10 mouse cellular contexts compared by ENCODE assay signal in the genomic region with DNA sequence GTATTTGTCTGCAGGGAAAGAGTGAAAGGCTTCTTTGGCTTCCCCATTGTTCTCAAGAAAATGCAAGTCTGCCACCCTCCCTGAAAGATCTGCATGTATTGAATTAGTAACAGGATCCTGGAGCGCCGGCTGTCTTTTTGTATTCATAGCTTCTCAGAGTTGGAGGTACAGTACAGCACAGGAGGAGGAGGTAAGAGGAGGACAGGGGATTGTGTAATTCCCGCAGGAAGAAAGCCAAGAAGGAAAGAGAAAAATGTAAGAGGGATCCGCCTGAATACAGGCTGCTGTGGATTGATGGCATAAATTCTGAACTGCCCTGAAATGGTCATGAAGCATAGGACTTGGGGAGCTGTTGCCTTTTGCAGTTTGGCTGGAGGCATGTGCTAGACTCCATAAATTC. TPM values are rescaled to one million over a fixed set of nuclear protein-coding genes. Genes with fewer than 3 reads are reported as not detected.
DNase-seq lines count a peak whose midpoint lies in the region; ATAC-seq and TF ChIP-seq lines count a peak whose summit lies in the region.
"Had no signal": no experiment of that assay in that cellular context is flagged by ENCODE, and none has a peak within 500 bp of the region (broad histone marks: within the 10 kb centered on the region; RNA-seq: fewer than 3 reads in every experiment).

No protein-coding gene starts in this region.

- H3K36me3 ChIP-seq in midbrain, embryonic 14.5 days (ENCODE audit: control insufficient read depth, insufficient read depth, low read length) = no peaks in the 10 kb centered on the region
- H3K36me3 ChIP-seq in hindbrain, embryonic 13.5 days = no peaks in the 10 kb centered on the region

- ATAC-seq in midbrain, embryonic 14.5 days (ENCODE audit: low FRiP score, low TSS enrichment) = no peak
- no peak for ATAC-seq in hindbrain, embryonic 13.5 days (ENCODE audit: low FRiP score)
- ATAC-seq: forebrain, postnatal 0 days had no signal

- peaks cover 11% of the 10 kb centered on the region for H3K4me1 ChIP-seq in embryonic fibroblast, embryonic 13.5 days (ENCODE audit: control insufficient read depth, insufficient read depth, low read length)
- H3K4me1 ChIP-seq in midbrain, embryonic 14.5 days (ENCODE audit: control insufficient read depth, insufficient read depth, low read length) = 0 out of 2 replicates have a peak, but pooled peaks cover 10% of the 10 kb centered on the region
- 0 out of 2 replicates have a peak, but pooled peaks cover 3% of the 10 kb centered on the region for H3K4me1 ChIP-seq in hindbrain, embryonic 13.5 days (replicated peaks)

- peak; percentile 36 for DNase-seq in layer of hippocampus, adult 9-11 months
- DNase-seq in layer of hippocampus, adult 9-10 months (ENCODE audit: low spot score) = no peak
- DNase-seq in R1 (ENCODE audit: low read depth, low spot score) = peak; percentile 93
- DNase-seq in midbrain, embryonic 14.5 days = peak; percentile 17
- no peak for DNase-seq in testis, postnatal 10 days (ENCODE audit: low spot score)
- DNase-seq: cerebellum, adult 18-20 months; forebrain, postnatal 0 days had no signal

- H3K4me2 ChIP-seq in midbrain, embryonic 14.5 days (ENCODE audit: low read length) = no peak overlapping the region
- no peak overlapping the region for H3K4me2 ChIP-seq in hindbrain, embryonic 13.5 days
- H3K4me2 ChIP-seq: hindbrain, embryonic 14.5 days had no signal

- WGBS in midbrain, embryonic 14.5 days = 14% methylated on average over 4 of the region's 4 CpGs
- 34% methylated on average over 4 of the region's 4 CpGs for WGBS in hindbrain, embryonic 13.5 days

- no peak for TF ChIP-seq CTCF in embryonic fibroblast, embryonic 13.5 days (IDR thresholded peaks at IDR 0.05; ENCODE audit: borderline replicate concordance, insufficient read depth, low read length)

- no peaks in the 10 kb centered on the region for H3K27me3 ChIP-seq in midbrain, embryonic 14.5 days (ENCODE audit: control insufficient read depth, insufficient read depth, low read length)
- H3K27me3 ChIP-seq in hindbrain, embryonic 13.5 days = no peaks in the 10 kb centered on the region

- peak overlapping the region; percentile 67 for H3K27ac ChIP-seq in embryonic fibroblast, embryonic 13.5 days (ENCODE audit: insufficient read depth, low read length)
- H3K27ac ChIP-seq in midbrain, embryonic 14.5 days (replicated peaks; ENCODE audit: low read depth, low read length) = no peak overlapping the region
- H3K27ac ChIP-seq in hindbrain, embryonic 13.5 days = no peak overlapping the region
- H3K27ac ChIP-seq: hindbrain, embryonic 14.5 days had no signal

- no peak overlapping the region for H3K4me3 ChIP-seq in embryonic fibroblast, embryonic 13.5 days (ENCODE audit: insufficient read depth, low read length)
- no peak overlapping the region for H3K4me3 ChIP-seq in midbrain, embryonic 14.5 days (replicated peaks; ENCODE audit: low read depth, low read length)
- no peak overlapping the region for H3K4me3 ChIP-seq in hindbrain, embryonic 13.5 days

- no peaks in the 10 kb centered on the region for H3K9me3 ChIP-seq in midbrain, embryonic 14.5 days (ENCODE audit: control insufficient read depth, low read length)
- no peaks in the 10 kb centered on the region for H3K9me3 ChIP-seq in hindbrain, embryonic 13.5 days

- TF ChIP-seq POLR2A in embryonic fibroblast, embryonic 13.5 days (IDR thresholded peaks at IDR 0.05; ENCODE audit: low read depth, low read length) = no peak

- no peak overlapping the region for H3K9ac ChIP-seq in midbrain, embryonic 14.5 days (replicated peaks; ENCODE audit: low read length)
- H3K9ac ChIP-seq in hindbrain, embryonic 13.5 days = no peak overlapping the region
- H3K9ac ChIP-seq: forebrain, postnatal 0 days; hindbrain, embryonic 14.5 days had no signal

RNA-seq across cellular contexts. Expression of a gene that starts 36.1 kb away (rescaled TPM):
- polyA plus RNA-seq in embryonic fibroblast, embryonic 13.5 days (2011; ENCODE audit: insufficient read length, low read depth, missing spikeins) = 30.2 and 34.0 TPM in 2 replicates
- 130 and 167 TPM in 2 replicates for polyA plus RNA-seq in midbrain, embryonic 14.5 days (2014; fragmentation: Nextera tagmentation; extraction: Ambion mirVana)
- polyA plus RNA-seq in hindbrain, embryonic 13.5 days (2015; fragmentation: Nextera tagmentation; extraction: Ambion mirVana) = 128 and 135 TPM in 2 replicates

Comparison
In these comparisons a context has a peak if more than half of its experiments do, and no peak if none do; other contexts are left out.
1. DNase-seq: peak in layer of hippocampus, adult 9-11 months (single experiment), R1 (single experiment) and midbrain, embryonic 14.5 days (single experiment); none in layer of hippocampus, adult 9-10 months (single experiment) and testis, postnatal 10 days (single experiment).